Mouse (Mus musculus) retina, postnatal 7 days (tissue): ENCODE measurements around the gene Zfp804b.
"Not testable (repeated sequence)": the region's sequence is repeated elsewhere in the genome, so short reads cannot be mapped to it uniquely, and the experiment has no call there.

ENCODE experiments used
- DNase-seq: peaks from one replicate; pipeline ENCODE4 v3.0.0-alpha.2; 2012; ENCODE audit warnings: low read depth, low spot score

Gene Zfp804b

DNA sequence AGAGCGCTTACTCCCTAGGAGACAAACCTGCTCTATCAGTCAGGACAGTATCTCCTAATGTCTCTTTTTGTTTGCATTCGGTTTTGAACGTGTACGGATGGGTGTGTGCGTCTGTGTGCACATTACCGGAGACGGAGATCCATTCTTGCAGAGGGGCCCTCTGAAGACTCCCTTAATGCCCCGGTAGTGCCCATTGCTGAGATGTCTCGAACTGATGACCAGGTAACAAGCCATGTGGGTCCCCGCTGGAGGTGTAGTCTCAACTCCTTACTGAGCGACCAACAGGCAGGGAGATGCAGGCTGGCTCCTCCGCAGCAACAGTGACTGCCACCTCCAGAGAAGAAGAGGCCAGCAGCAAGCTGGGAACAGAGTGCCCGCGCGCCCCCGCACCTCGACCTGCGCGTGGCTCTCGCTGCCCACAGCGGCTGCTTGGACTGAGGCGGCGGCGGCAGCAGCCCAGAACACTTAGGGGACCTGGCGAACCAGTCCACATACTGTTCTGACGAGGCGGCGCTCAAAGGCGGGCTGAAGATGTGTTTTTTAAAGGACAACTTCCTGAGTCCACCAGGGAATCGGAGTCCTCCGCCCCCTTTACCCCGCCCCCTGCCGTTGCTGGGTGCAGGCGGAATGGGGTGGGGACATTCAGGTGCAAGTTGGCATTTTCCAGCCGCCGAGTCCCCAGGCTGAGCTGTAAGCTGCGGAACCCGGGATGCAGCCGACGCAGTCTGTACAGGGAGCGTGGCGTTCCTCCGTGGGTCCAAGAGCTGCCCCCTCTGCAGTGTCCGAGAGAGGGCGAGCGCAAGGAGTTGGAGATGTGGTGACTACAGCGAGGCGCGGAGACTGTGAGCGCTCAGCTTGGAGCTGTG lies at the start of gene Zfp804b:
Zfp804b (minus strand) TSS at position 612 of the 866 bp plus-strand sequence.
- peak; percentile 30 for DNase-seq

DNA sequence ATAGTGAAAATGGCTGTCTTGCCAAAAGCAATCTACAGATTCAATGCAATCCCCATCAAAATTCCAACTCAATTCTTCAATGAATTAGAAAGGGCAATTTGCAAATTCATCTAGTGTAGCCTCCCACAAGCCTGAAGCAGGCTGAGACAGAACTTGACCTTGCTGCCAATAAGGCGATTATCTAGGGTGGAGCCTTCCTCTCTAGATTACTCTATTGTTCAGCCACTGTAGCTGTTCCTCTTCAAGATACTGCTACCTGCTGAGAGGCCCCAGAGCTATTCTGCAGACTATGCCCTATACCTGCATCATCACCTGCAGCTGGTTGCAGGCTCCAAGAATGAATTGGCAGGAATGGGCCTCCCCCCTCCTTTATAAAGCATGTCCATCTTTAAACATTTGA lies 20.1 kb upstream of the Zfp804b start:
- not testable (repeated sequence) for DNase-seq

DNA sequence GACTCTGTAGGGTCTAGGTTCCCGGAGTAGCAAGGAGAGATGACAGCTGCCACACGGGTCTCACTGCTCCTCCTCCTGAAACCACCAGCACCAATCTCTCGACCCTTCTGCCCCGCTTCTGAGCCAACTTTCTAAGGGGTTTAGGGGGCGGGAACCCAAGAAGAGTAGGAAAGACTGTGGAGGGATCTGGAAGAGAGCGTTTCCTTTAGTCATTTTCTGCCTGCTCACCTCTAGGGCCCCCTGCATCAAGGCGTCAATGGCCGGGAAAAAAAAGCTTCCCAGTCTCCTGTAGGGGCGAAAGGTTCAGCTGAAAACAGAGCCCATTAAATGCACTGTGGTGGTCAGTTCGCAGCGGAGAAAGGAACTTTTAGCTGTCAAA lies 444 bp upstream of the Zfp804b start:
- no peak for DNase-seq

DNA sequence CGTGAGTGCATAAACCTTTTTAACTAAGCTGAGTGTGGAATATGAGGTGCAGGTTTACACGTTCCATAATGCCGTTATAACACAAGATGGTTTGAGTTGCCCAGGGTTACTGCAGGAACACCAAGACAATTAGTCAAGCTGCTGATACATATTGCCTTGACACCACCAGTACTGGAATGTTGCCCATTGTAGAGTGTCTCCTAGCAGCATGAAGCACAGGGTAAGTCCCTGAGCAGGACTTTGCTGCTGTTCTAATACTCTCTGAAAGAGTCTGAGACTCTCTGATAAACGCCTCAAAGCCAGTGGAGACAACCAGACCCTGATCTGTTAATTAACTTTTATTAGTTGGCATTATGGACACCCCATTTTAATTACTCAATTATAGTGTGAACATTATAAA lies 19.0 kb downstream of the Zfp804b start:
- no peak for DNase-seq

DNA sequence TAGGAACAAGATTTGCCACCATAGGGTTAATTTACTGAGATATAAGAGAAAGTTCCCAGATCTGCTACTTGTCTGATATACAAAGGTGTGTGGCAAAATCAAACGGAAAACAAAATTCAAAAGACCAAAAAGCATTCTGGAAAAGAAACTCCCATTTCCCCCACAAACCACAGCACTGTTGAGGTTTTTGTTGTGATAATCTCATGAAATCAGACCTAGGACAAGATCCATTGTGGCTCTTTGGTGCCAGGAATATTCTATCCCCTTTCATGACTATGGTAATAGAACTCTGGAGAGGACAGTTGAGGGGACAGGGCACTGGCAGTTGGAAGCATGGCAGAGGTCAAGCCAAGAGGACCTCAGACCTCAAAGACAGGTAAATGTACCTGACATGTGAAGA lies 40.7 kb downstream of the Zfp804b start, which contains the start of gene Tex47:
Tex47 (plus strand) TSS at position 301 of the 400 bp plus-strand sequence.
- DNase-seq, result no peak

DNA sequence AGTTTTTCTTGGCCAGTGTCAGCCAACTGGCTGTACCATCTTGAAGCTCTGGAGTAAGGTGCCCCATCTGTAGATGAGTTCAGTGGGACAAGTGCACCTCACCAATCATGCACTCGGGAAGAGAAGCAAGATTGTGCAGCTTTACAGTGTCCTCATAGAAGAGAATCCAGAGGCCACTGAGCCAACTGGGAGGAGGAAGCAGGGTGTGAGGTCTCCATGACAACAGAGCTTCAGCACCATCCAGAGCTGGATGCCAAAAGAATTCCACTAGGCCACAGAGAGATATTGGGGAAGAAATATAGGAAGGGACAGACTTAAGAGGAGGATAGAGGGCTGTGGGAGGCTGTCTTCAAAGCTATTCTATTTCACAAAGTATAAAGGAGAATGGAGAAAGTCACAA lies 41.6 kb downstream of the Zfp804b start:
- no peak for DNase-seq

DNA sequence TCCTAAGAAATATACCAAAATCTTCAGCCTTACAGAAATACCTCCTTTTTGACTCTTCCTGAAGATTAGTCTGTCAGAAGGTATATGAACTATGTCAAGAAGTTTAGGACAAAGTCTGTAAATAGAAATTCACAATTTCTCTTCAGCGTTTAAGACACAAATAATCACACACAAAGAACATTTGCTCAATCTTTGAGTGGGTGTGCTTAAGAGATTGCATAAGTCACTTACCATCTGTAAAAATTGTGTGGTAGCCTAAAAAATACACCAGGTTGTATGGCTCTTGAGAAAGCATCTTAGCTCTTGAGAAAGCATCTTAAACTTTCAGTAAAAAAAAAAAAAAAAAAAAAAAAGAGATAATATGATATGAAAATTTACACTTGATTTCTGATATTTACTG lies 60.2 kb downstream of the Zfp804b start:
- DNase-seq, result no peak

DNA sequence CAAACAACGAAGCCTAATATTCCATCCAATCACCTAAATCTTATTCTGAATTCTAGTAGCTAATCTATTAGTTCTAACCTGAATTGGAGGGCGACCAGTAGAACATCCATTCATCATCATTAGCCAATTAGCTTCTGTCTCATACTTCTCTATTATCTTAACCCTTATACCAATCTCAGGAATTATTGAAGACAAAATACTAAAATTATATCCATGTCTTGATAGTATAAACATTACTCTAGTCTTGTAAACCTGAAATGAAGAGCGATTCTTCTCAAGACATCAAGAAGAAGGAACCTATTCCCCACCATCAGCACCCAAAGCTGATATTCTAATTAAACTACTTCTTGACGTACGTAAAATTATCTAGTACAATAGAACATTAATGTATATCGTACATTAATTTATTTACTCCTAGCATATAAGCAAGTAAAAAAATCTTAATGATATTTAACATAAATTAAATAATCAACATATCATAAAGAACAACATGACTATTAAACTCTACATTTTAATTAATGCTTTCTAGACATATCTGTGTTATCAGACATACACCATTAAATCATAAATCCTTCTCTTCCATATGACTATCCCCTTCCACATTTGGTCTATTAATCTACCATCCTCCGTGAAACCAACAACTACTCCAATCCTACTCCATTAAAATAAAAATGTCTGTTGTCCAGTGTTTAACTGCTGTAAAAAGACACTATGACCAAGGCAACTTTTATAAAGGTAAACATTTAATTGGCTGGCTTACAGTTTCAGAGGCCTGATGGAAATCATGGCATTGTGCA lies 67.7 kb downstream of the Zfp804b start:
- no peak for DNase-seq

DNA sequence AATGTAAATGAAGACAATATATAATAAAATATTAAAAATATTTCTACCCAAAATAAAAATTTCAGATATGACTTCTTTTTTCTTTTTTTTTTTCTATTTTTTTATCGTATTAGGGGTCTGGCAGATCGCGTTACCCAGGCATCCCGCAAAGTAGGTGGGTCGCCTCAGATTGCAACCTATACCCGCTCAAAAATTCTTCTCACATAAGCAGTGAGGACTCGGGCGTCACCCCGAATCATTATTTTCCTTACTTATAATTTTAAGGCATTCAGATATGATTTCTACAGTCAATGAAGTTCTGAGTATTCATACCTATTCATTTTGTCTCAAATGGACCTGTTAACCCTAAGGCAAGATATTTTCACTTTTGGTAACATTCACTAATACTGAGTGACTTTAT lies 167.0 kb downstream of the Zfp804b start:
- no peak for DNase-seq

DNA sequence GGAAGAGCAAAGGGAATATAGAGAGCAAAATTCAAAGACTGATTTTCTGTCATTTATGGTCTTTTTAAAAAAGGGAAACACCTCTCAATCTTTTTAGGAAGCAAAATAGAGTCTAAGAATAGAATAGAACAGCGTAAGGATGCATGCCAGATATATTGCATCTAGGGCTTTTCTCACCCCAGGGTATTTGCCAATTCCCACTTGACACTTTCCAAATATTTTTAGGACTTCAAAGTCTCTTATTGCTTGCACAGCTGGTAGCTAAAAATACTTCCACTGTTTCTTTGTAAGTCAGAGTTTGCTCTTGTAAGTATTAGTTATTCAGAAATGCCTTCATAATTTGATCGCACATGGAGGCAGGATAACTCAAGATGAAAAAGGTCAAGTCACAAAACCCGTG lies 204.9 kb downstream of the Zfp804b start:
- no peak for DNase-seq

DNA sequence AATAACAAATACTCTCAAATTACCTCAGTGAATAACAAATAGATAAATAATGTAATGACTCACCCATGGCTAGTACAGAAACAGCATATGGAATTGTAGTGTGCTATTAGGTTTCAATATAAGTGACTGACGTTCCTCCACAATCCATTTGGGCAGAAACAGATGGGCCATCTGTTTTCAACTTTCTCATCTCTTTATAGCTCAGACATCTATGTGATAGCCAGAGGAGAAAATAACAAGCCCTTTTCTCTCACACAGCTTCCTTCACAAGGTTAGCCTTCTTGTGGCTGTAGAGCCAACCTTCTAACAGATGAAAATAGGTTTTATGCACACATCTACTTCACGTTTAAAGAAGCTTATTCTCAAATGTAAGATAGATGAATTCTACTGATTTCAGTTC lies 242.2 kb downstream of the Zfp804b start:
- DNase-seq, result no peak

DNA sequence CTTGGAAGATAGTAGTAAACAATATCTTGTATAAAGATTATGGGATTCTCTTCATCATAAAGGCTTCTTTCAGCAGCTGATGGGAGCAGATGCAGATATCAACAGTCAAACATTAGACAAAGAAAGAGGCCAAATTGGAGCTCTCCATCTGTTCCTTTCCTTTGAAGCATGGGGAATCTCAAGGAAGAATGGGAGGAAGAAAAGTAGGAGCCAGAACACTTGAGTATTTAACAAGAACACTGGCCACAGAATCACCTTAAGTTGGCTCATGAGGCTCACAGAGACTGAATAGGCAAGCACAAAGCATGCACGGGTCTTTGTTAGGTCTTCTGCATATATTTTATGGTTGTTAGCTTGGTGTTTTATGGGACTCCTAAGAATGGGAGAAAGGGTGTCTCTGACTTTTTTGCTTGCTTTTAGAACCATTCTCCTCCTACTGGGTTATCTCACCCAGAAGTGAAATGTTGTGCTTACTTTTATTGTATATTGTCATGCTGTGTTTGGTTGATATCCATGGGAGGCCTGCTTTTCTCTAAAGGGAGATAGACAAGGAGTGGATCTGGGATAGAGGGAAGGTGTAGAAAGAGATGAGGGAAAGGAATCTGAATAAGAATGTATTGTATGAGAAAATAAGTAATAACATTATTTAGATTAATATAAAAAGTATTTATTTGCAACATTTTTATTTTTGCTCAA lies 270.5 kb downstream of the Zfp804b start:
- DNase-seq, result no peak

DNA sequence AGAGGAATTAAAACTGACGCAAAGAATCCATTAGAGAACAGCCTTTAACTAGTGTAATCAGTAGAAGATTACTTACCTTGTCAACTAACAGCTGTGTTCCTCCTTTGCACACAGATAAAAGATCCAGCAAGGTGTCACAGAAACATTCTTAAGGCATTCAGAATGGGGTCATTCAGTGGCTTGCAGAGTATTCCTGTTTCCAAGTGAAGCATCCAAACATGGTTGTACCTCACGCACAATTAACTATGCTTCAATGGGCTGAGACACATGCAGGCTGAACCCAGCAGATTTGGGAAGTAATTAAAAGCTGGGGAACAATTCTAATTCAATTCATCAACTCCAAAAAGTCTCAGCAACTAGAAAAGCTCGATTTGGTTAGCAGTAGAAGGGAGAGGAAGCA lies 337.1 kb downstream of the Zfp804b start:
- DNase-seq, result no peak

DNA sequence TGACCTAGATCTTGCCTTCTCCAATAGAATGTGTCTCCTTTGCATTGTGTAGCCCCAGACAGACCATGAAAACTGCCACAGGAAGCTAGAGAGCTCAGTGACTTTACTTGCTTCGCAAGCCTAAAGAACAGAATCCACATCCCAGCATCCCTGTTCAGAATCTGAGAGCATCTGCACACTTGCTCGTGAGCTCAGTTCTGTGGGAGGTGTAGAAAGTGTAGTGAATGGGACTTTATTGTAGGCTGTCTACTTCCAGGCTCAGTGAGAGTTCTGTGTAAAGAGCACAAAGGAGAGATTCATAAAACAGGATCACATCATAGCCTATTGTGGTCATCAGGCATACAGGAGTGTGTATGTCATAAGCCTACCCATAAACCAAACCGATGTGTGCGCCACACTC lies 360.6 kb downstream of the Zfp804b start:
- DNase-seq, result no peak

DNA sequence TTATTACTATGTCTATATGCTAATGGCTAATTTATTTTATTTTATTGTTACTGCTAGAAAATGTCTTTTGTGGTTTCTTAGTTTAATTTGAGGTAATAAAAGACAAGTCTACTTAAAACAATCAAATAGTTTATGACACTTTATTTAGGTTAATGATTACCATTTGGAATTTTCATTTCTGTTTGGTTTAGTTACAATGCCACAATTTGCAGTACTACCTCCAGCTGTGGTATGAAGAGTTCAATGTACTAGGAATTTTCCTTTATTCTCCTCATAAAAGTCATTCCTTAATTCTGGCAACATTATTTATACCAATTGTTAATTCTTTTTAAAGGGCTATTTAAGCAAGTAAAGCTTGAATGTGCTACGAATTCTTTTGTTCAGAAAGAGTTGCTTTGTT lies 409.7 kb downstream of the Zfp804b start:
- no peak for DNase-seq

DNA sequence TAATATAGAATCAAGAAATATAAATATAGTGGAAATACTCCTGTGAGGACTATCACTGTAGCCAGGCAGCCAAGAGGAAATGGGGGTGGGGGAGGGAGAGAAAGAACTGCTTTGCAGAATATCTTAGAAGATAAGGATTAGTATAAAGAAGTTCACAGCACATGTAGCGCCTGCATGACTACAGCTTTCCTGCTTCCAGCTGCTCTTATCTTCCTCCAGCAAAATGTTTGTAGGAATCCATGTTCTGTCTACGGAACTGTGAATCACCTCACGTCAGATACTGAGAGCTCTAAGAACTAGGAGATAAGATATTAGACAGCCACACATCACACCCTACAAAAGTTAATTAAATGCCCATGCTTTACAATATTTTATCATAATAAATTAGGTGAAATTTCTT lies 433.3 kb downstream of the Zfp804b start:
- no peak for DNase-seq

DNA sequence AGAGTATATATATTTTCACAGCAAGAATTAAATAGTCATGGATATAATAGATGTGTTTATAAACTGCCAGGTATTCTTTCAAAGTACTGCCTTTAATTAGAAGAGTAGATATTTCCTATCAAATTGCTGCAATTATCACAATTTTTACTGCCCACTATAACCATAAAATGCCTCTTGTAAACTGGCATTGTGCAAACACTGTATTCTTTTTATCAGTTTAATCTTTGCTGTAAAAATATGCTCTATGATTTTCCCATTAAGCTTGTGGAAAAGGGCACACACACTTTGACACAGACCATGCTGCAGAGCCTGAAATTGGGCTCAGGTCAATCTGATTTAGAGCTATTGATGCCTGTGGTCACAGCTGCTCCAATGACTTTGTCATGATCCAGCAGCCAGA lies 463.2 kb downstream of the Zfp804b start:
- DNase-seq, result no peak

DNA sequence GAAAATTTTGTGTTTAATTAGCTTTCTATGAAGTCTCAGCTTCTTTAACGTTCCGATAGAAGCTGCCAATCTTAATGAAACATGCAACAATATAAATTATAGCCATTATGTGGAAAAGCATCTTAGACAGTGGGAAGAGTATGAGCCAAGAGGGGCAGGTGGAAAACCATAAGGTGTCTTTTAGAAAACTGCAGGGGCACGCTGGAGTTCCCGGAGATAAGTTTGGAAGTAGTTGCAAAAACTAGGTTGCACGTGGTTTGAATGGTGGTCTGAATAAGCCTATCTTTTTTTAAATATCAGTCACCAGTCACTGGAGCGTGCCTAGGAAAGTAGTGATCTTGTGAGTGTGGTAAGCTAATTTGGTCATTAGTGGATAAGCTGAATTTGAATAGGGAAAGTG lies 473.0 kb downstream of the Zfp804b start:
- no peak for DNase-seq

DNA sequence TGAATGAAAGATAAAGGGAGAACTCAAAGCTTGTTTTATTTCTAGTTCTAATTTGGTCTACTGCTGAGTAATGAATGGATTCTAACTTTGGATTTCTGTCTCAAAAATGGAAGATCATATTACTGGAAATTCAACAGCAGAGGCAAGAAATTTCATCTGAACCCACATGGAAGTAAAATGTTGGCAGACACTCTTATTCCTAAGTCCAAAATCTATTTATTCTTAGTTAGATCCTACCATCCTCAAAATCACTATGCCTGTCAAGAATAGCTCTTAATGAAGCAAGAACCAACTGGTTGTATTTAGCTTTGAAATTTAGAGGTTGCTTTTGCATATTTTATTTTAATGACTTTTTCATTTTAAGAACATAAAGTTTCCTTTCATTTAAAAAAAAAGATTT lies 473.6 kb downstream of the Zfp804b start:
- no peak for DNase-seq

DNA sequence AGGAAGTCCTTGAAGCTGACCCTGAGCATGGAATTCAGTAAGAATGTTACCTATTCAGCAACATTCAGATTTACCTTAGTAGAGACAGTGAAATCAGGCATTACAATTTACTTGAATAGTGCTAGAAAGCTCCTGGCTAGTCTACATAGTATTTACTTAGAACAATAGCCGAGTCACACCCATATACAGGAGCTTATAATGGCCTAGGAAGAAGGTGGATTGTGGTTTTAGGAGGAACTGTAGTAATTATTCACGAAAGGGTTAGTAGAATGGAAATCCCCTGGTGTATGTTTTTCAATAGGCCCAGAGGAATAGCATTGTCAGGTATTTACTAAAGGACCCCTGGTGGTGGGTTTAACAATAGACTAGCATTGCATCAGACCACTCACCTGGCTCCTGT lies 549.2 kb downstream of the Zfp804b start:
- DNase-seq, result no peak

DNA sequence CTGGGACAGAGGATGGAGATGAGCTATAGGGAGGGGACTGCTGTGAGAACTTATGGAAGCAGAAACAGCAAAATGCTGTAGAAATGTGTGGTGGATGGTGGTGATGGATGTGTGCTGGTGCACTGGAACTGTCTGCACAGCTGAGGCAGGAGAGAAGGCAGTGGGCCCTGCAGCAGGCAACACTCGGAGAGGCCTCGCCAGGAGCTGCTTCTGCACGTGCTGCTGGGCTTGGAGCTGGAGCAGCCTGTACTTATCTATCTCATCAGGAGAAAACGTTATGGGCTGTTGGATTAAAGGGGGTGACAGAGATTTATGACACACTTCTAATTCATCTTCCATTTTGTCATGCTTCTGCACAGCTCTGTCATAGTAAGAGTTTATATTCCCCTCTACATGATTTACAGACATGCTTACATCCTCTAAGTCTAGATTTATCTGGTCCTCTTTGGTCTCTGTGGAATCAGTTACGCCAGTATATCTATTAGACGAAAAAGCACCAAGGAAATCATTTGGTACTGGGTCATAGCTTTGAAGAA lies 575.1 kb downstream of the Zfp804b start:
- DNase-seq, result no peak
